Mouse (Mus musculus) cerebellum, adult 9-11 months (tissue): ENCODE results near the gene Wipf2.
"Not testable (repeated sequence)": the region's sequence is repeated elsewhere in the genome, so short reads cannot be mapped to it uniquely, and the experiment has no call there.

ENCODE experiments used
- DNase-seq: peaks from one replicate; pipeline ENCODE4 v3.0.0; 2022

The Wipf2 gene

DNA sequence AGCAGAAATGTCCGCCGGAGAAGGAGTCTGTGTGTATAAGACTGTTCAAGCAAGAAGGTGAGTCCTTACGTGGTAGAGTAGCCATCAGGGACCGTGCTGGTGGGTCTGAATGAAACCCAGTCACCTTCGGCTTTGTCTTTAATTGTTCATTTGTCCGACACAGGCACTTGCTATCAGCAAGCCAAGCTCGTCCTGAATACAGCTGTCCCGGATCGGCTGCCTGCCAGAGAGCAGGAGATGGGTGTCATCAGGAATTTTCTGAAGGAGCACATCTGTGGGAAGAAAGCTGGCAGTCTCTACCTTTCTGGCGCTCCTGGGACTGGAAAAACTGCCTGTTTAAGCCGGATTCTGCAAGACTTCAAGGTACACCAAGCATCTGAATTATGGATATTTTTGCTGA, 47.0 kb downstream of the Wipf2 start:
- no peak for DNase-seq

DNA sequence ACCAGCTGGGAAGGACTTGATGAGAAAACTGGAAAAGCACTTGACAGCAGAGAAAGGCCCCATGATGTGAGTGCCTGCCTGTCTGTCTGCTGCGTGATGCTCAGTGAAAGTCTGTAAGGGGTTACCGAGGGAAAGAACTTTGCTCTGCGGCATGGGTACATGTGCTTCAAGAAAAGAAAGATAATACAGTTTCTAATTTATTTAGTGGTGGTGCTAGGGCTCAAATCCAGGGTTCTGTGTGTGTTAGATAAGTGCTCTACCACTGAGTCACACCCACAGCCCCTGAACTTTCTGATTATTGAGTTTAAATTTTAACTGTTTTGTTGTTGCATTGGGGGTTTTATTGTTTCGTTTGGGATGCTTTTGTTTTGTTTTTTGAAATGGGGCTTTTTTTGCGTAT, 48.1 kb downstream of the Wipf2 start:
- no peak for DNase-seq

DNA sequence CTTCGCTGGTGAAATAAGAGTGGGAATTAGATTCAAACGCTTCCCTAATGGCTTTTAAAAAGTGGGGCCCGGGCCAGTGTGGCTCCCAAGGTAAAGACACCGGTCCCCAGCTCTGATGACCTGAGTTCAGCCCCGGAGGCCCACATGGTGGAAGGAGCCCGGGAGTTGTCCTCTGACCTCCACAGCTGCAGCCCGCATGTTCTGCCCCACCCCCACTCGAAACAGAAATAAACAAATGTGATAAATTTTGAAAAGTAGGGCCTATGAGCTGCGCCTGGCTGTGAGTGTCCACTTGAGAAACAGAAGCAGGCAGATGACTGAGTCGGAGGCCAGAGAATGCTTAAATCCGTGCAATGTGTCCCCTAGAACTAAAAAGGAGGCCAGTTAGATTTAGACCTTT, 50.8 kb downstream of the Wipf2 start:
- DNase-seq = no peak

DNA sequence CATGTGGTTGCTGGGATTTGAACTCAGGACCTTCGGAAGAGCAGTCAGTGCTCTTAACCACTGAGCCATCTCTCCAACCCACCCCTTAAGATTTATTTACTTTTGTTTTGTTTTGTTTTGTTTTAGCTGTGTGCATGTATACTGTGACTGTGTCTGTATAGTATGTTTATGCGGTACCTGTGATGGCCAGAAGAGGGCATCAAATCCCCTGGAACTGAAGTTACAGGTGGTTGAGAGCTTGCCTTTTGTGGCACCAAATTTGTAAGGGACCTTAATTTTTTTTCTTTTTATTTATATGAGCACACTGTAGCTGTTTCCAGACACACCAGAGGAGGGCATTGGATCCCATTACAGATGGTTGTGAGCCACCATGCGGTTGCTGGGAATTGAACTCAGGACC, 52.9 kb downstream of the Wipf2 start:
- DNase-seq = not testable (repeated sequence)

DNA sequence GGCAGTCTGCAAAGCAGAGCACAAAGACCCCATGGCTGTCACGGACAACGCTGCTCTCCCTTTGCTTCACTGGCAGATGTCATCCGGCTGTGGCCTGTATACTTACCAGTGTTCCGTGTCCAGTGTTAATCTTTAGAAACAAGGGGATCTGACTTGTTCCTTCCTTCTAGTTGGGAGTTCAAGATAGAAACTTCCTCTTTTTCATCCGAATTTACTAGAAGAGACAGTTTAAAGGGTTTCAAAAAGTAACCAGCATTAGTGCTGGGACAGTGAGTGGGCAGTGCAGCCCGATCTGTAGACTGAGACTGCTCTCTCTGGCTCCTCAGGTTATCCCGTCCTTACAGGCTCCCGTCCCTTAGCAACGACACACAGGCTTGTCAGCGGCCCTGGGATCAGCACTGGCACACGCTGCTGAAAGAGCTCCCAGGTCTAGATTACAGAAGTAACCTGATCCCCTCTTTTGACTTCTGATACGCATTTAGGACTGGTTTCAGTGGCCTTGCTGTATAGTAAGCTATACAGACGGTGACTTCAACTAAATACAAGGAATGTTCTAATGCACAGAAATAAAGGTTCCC, 54.1 kb downstream of the Wipf2 start:
- DNase-seq = no peak

DNA sequence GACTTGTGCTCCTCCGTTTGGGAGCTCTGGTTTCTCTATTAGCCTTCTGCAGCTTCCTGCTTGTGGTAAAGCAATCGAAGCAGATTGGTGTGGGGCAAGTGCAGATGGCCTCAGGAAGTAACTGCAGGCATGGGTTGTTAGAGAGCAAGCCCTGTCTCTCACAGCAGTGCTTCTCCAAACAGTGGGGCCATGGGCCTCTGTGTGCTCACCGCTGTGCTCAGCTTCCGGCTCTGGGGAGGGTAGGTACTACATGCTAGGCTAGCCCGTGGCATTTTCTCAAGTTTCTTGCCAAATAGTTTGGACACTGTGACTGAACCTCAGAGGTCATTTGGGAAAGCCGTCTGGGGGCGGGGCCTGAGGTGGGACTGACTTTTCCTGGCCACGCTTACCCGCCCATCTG, 54.8 kb downstream of the Wipf2 start:
- no peak for DNase-seq

DNA sequence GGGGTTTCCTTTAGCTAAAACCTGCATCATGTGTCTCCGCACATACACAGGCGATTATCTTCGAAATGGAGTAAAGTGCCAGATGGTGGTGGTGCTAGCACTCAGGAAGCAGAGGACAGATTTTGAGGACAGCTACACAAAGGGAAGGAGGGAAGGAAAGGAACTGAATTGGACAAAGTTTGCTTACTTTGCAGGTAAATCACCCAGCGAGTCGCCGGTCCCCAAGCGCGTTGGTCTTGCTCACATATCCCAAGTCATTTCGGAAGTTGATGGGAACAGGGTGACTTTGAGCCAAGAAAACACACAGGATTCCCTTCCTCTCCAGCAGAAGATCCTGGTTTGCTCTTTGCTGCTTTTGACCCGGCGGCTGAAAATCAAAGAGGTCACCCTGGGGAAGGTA, 55.6 kb downstream of the Wipf2 start:
- no peak for DNase-seq

DNA sequence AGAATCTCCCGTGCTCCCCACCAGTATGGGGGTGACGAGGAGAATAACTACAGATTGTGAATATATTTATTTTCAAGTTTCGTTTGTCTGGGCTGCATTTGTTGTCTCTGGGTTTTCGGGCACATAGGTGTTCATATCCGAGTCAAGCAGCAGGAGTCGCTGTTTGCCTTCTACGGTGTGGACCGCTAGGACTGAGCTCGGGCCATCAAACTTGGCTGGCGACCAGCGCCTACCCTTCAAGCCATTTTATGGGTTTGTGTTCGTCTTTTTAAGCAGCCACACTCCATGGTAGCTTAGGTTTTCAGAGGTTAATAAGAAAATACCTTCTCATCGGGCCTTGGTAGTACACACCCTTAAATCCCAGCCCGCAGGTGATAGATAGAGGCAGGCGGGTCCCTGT, 58.4 kb downstream of the Wipf2 start:
- not testable (repeated sequence) for DNase-seq

DNA sequence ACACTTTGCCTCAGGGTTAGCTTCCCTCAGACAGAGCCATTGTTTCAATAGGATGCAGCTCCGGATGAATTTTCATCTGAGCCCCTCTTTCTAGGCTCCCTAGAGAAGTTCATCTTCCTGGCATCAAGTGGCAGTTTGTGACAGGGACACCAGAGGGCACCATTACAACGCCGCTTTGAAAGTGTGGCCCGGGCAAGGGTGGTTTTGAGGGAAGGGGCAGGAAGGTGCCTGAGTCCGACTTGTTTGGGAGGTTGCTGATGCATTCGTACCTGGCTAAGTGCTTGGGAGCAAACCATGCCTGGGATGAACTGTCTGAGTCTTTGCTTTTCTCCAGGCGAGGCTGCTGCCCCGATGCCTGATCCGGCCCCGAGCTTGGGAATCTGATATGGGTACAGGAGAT, 58.9 kb downstream of the Wipf2 start:
- not testable (repeated sequence) for DNase-seq

DNA sequence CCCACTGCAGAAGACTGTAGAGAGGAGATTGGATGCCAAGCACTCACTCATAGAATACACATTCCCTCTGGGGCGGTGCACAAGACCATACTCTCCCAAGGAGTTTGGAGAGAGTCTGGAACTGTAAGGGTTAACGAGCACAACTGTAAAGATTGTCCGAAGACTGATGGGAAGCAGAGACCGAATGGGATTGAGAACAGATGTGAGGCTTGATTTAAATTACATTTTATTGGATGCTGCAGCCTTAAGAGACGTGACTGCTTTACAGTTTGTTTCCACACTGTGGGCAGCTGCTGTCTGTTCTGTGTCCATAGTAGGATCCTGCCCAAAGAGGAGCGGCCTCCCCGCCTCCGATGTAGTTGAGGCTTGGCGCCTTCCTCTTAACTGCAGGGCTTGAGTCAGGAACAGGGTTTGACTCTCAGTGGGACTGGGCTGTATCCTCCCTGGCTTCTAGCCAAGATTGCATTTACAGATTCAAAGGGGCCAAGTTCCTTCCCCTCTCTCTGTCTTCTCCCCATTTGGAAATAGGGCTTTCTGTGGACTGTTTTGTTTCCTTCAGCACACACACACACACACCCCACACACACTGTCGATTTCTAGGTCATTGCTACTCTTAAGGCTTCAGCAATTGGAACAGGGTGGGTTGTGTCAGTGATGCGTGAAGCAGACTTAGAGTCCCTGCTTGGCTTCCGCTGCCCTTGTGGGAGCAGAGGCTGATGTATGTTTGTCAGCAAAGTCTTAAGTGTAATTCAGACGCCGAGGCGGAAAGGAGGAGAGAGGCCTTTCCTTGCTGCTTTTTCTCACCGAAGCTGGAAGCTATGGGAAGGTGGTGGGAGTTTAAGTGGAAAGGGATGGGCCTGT, 59.6 kb downstream of the Wipf2 start:
- DNase-seq = not testable (repeated sequence)

DNA sequence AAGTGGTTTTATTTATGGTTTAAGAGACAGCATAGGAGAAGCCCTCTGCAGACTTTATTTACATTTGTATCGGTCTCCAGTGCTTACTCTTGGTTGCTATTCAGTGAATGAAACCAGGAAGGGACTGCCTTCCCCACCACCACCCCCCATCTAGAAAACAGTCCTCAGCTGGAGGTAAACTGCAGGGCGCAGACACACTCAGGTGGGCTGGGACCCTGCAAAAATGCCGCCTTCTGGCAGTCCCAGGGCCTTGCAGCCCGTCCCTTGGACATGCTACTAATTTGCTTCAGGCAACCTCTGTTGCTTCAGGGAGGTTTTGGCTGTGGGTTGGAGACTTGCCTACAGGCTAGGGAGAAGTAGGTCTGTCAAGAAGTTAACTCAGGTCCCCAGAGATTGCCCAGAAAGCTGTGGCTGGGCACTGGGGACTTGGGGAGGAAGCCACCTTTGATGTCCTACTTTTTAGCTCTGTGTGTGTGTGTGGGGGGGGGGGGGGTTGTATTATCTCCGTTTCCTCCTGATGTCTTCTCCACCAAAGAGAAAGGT, 61.3 kb downstream of the Wipf2 start:
- no peak for DNase-seq

DNA sequence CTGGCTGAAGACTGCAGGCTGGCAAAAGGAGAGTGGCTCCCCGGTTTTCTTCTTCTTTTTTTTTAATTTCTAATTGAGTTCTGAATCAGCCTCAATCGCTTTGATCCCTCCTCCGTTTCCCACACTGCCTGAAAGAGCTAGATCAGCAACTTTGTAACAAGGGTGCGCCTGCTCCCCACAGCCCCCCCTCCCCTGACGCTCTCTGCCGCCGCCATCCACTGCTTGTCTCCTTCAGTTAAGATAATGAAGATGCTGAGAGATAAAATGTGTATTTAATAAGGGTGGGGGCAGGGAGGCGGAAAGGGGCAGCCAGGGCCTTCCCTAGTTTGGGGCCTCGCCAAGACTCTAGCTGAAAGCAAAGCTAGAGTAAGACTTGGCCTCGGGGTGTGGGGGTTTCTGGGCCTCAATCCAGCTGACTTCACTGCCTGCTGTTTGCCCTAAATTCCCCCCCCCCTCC, 61.9 kb downstream of the Wipf2 start:
- no peak for DNase-seq

DNA sequence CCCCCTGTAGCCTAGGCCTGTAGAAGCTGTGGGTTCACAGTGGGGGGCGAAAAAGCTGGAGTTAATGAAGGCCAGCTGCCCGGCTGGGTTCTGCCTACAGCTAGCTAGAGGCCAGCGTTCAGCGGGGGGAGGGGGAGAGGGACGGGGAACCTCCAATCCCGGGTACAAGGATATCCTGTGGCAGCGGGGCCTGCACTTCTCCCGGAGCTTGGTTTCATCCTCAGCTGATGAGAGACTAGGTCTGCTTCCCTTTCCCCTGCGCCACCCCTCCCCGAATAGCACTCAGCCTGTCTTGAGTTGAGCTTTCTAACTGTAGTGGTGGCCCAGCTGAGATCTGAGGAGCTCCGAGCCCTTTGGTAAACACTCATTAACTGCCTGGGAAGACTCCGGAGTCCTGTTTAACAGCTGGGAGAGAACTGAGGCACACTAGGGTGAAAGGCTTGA, 62.5 kb downstream of the Wipf2 start:
- DNase-seq = peak; percentile 56

DNA sequence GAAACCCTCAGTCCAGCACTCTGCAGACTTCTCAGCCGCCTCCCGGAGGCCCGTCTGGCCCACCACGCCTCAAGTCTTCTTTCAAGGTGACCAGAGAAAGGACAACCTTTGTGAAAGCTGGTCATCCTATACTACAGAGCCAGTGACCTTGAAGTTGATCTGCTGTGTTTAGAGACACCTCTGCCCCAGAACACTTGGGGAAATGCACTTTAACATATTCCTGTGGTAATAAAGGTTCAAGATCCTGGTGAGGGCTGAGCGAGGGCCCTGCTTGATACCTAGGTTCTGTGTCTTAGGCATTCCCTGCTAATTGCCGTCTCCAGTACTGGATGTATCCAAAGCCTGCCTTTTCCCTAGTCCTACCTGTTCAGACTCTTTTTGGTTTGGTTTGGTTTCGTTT, 63.1 kb downstream of the Wipf2 start:
- peak; percentile 23 for DNase-seq

DNA sequence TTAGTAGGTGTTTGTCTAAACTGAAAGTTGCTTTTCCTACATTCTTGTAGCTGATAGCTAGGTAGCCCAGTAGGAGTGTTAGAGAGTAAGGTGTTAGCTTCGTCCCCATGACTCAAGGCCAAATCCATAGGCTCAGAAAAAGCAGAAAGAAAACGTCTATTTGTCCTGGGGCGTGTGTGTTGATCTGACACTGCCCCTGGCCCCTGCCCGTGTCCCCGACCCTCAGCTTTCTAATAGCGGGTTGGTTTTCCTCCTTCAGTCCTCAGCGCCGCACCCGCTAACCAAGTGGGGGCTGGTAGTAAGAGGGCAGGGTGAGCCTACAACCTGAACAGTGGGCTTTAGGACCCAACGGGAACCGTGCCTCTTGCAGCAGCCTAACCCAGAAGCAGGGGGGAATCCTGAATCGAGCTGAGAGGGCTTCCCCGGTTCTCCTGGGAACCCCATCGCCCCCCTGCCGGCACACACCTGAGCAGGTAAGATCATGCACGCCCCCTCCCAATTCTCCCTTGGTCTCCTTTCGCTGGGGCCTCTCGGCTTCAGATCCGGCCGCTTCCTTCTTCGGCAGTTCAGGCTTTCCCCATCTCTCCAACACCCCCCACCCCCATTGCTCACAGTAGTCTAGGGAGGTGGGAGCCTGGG, 64.1 kb downstream of the Wipf2 start, which contains the start of gene Rara:
TSS of gene Rara (plus strand) at position 381 of the 639 bp plus-strand sequence.
- peak; percentile 81 for DNase-seq

DNA sequence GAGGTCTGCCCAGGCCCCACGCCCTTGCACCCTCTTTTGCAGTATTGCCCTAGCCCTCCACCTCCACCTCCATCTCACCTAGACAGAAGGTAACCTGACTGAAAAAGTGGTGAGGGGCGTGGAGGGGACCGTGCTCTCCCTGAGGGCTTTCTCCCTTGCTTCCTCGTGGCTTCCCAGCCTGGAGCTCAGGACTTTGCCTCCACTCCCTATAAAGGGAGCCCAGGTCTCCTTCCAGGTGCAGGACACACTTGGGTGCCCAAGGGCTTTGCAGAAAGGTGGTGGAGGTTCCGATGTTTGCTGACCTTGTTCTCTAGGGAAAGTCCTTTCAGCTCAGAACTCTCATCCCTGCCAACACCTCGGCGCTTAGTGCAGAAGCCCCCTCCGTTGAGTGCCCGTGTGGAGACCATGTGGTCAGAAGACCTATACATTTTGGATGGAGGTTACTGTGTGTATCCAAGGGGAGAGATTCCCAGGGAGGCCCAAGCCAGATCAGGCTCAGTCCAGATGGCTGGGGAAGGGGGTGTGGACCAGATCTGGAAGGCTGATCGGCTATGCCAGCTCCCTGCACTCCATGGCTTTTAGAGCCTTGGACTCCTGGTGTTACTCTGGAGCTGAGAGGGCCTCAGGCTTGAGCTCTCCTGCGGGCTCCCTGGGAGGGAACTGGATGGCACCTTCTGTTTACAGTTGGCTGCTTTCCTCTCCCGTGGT, 64.9 kb downstream of the Wipf2 start:
- peak; percentile 80 for DNase-seq

DNA sequence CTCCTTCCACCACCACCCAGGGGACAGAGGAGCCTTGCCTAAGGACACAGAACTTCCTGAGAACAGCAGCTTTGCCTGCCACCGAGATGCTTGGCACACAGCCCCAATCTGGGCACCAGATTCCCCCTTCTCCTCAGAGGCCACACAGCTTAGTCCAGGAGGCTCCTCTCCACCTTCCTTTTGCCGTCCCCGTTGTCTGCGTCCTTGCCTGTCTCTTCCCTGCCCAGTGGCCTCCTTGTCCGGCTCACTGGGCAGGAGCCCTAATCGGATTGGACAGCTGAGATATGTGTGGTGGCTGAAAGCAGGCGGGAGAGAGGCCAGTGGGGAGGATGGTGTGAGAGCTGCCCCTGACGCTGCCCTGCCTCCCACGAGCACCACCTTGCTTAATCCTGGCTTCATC, 66.1 kb downstream of the Wipf2 start:
- DNase-seq = peak; percentile 87

DNA sequence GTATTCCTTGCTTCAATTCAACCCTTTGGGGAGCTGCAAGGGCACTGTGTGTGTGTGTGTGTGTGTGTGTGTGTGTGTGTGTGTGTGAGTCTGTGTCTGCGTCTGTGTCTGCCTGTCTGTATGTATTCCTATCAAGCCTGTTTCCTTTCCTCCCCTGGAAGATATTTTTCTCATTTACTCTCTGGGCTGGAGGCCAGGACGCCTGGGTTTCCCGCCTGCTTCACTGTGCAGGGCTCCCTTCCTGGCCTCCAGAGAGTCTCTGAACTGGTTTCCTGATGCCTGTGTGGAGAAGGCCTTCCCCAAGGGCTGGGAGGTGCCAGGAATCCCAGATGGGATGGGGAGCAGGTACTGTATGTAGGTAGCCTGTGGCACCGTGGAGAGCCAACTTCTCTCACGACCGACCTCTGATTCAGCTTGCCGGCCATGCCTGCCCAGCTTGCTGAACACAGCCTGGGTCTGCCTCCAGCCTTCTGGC, 66.7 kb downstream of the Wipf2 start:
- peak; percentile 92 for DNase-seq

DNA sequence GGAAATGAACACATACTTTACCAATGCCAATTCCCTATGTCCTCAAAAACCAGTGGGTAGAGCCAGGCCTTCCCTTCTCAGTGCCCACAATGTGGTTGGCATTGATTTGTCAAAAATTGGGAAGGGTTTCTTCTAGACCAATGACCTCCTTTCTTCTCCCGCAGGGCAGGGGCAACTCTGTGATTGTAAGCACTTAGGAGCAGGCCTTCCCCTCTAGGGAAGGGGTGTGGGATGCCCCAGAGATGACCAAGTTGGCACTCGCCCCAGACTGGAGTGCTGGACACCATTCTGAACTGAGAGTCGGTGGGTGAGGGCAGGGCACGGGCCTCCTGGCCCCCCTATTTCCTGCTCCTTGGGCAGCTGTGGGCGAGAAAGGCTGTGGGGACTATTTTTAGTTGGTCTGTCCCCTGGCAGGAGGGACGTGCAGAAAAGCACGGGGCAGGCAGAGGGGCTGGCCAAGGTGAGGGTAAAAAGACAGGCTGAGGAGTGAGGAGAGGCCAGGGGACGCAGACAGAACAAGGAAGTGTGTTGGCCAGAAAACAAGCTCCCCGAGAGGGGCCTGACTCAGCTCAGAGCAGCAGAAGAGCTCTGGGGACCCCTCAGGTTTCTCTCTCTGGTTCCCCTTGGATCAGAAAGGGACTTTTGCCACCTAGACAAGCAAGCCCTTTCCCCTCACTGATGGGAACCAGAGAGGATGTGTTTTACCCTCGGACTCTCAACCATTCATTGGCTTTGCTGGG, 67.5 kb downstream of the Wipf2 start:
- DNase-seq = peak; percentile 74

DNA sequence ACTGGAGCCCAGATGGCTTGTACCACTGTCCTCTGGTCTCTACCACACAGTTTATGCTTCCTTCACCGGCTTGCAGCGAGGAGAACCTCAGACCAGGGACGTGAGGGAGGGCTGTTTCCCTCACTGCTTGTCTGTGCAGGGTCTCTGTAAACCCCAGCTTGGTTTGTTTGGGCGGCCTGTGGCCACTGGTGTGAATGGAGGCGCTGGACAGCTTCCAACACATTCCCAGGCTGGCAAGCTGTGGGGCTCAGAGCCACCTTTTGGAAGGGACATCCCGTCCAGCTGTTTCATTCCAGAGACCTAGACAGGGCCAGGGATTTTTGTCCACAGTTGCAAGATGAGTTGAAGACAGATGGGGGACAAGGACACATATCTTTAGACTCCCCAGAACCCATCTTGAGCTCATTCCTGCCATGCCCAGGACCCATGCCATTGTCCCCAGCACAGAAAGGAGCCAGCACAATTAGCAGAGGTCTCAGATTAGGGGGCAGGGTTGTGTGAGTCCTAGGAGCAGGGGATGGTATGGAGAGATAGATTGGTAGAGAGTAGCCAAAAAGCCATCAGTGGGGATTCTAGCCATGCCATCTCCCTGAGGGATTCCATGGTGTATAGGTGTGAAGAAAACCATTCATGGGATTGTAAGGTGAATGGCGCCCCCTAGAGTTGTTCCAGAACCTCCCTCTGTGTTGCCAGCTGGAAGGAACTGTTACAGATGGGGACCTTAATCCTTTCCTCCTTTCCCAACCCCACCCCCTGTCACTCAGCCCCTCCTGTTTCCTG, 68.3 kb downstream of the Wipf2 start:
- DNase-seq = peak; percentile 69
